Mouse (Mus musculus) CH12.LX (cell line): ENCODE results near the gene Nabp1.

ENCODE experiments used
- BHLHE40 ChIP-seq: IDR thresholded peaks from 2 replicates; pipeline ENCODE4 v1.6.1; 2011; ENCODE audit warnings: mild to moderate bottlenecking, low read depth, low read length, improper control_type of control experiment
- CTCF ChIP-seq, 2 experiments: IDR thresholded peaks in 1 of 2; conservative IDR thresholded peaks in 1 of 2; 2 replicates each; pipeline ENCODE4 v1.5.1; 2011 to 2012; ENCODE audit warnings: low read depth in 2 of 2, low read length in 2 of 2, improper control_type of control experiment in 1 of 2, inconsistent platforms in 1 of 2, mild to moderate bottlenecking in 1 of 2, moderate library complexity in 1 of 2
- E2F4 ChIP-seq: IDR thresholded peaks from 2 replicates; pipeline ENCODE4 v1.6.1; 2011; ENCODE audit warnings: low read depth, low read length, improper control_type of control experiment; ENCODE audit not compliant: insufficient replicate concordance
- EP300 ChIP-seq: IDR thresholded peaks from 2 replicates; pipeline ENCODE4 v1.6.1; 2011; ENCODE audit warnings: low read length, improper control_type of control experiment
- MYC ChIP-seq: IDR thresholded peaks from 2 replicates; pipeline ENCODE4 v1.6.1; 2011; ENCODE audit warnings: low read depth, mild to moderate bottlenecking, improper control_type of control experiment, low read length
- NELFE ChIP-seq: IDR thresholded peaks from 2 replicates; pipeline ENCODE4 v1.6.1; 2011; ENCODE audit warnings: low read depth, low read length, improper control_type of control experiment
- NRF1 ChIP-seq: IDR thresholded peaks from 2 replicates; pipeline ENCODE4 v1.6.1; 2014; ENCODE audit warnings: low read depth, mild to moderate bottlenecking, inconsistent platforms, low read length, improper control_type of control experiment, moderate library complexity
- POLR2A ChIP-seq: IDR thresholded peaks from 2 replicates; pipeline ENCODE4 v1.6.1; 2011; ENCODE audit warnings: low read depth, mild to moderate bottlenecking, improper control_type of control experiment, low read length
- SMC3 ChIP-seq: IDR thresholded peaks from 2 replicates; pipeline ENCODE4 v1.6.1; 2011; ENCODE audit warnings: low read depth, low read length, improper control_type of control experiment
- ZC3H11A ChIP-seq: IDR thresholded peaks from 2 replicates; pipeline ENCODE4 v1.6.1; 2012; ENCODE audit warnings: low read depth, mild to moderate bottlenecking, inconsistent platforms, low read length, improper control_type of control experiment
- ZKSCAN1 ChIP-seq: IDR thresholded peaks from 2 replicates; pipeline ENCODE4 v1.6.1; 2012; ENCODE audit warnings: low read depth, inconsistent platforms, low read length, improper control_type of control experiment, borderline replicate concordance

GRCm38 (mm10) chr1:51515625-51516024 is 37.4 kb upstream of the Nabp1 start:
- TF ChIP-seq CTCF (conservative IDR thresholded peaks at IDR 0.05 in 1 of 2, IDR thresholded peaks at IDR 0.05 in 1 of 2; ENCODE audit: low read depth in 2 of 2, low read length in 2 of 2) = no peak
- no peak for TF ChIP-seq POLR2A
- TF ChIP-seq EP300 = no peak
- no peak for TF ChIP-seq NRF1
- TF ChIP-seq NELFE = no peak
- TF ChIP-seq MYC = no peak
- TF ChIP-seq ZC3H11A = no peak
- no peak for TF ChIP-seq E2F4
- TF ChIP-seq BHLHE40 = no peak
- TF ChIP-seq SMC3 = no peak
- no peak for TF ChIP-seq ZKSCAN1
